Mouse (Mus musculus) lung, postnatal 0 days (tissue): ENCODE measurements around the gene Hspb7.

ENCODE experiments used
- CTCF ChIP-seq: IDR thresholded peaks from 2 replicates; pipeline ENCODE4 v1.5.1; 2016; ENCODE audit warnings: antibody characterized with exemption, mild to moderate bottlenecking
- EP300 ChIP-seq: IDR thresholded peaks from 2 replicates; pipeline ENCODE4 v1.6.1; 2016; ENCODE audit warnings: antibody characterized with exemption, mild to moderate bottlenecking, control low read depth

- TF ChIP-seq CTCF (no peak), EP300 (no peak)
Observed at GRCm38 (mm10) chr4:141372426-141372825, 48.2 kb upstream of the Hspb7 start.
